Mouse (Mus musculus): Measurements from ENCODE around the gene Upp2.

The Upp2 gene

GRCm38 (mm10) chr2:58754736-58755135, 187.6 kb downstream of the Upp2 start:
- no peak for DNase-seq (ENCODE audit: low spot score in 2 of 2)

GRCm38 (mm10) chr2:58758081-58758480, 191.0 kb downstream of the Upp2 start:
- no peak for DNase-seq (ENCODE audit: low spot score in 2 of 2)

- no peak for DNase-seq (ENCODE audit: low spot score in 2 of 2)
Observed at GRCm38 (mm10) chr2:58759676-58760075, 192.6 kb downstream of the Upp2 start.

GRCm38 (mm10) chr2:58765141-58765540, 198.0 kb downstream of the Upp2 start:
- no peak for DNase-seq (ENCODE audit: low spot score in 2 of 2)

GRCm38 (mm10) chr2:58773833-58774232, 206.7 kb downstream of the Upp2 start:
- DNase-seq (ENCODE audit: low spot score in 2 of 2), result no peak

- no peak for DNase-seq (ENCODE audit: low spot score in 2 of 2)
Observed at GRCm38 (mm10) chr2:58778986-58779495, 211.9 kb downstream of the Upp2 start.

- DNase-seq (ENCODE audit: low spot score in 2 of 2), result no peak
Observed at GRCm38 (mm10) chr2:58783526-58783925, 216.4 kb downstream of the Upp2 start.

- no peak for DNase-seq (ENCODE audit: low spot score in 2 of 2)
Observed at GRCm38 (mm10) chr2:58786177-58786576, 219.1 kb downstream of the Upp2 start.

GRCm38 (mm10) chr2:58786681-58787080, 219.6 kb downstream of the Upp2 start:
- DNase-seq (ENCODE audit: low spot score in 2 of 2), result no peak

GRCm38 (mm10) chr2:58787360-58787759, 220.3 kb downstream of the Upp2 start:
- no peak for DNase-seq (ENCODE audit: low spot score in 2 of 2)

- no peak for DNase-seq (ENCODE audit: low spot score in 2 of 2)
Observed at GRCm38 (mm10) chr2:58789934-58790333, 222.8 kb downstream of the Upp2 start.

- DNase-seq (ENCODE audit: low spot score in 2 of 2), result no peak
Observed at GRCm38 (mm10) chr2:58790361-58790760, 223.3 kb downstream of the Upp2 start.

GRCm38 (mm10) chr2:58794489-58794888, 227.4 kb downstream of the Upp2 start:
- DNase-seq (ENCODE audit: low spot score in 2 of 2), result no peak

GRCm38 (mm10) chr2:58795432-58795831, 228.3 kb downstream of the Upp2 start:
- DNase-seq (ENCODE audit: low spot score in 2 of 2), result no peak

- no peak for DNase-seq (ENCODE audit: low spot score in 2 of 2)
Observed at GRCm38 (mm10) chr2:58797506-58797905, 230.4 kb downstream of the Upp2 start.

GRCm38 (mm10) chr2:58799126-58799525, 232.0 kb downstream of the Upp2 start:
- DNase-seq (ENCODE audit: low spot score in 2 of 2), result no peak

- DNase-seq (ENCODE audit: low spot score in 2 of 2), result no peak
Observed at GRCm38 (mm10) chr2:58799623-58800022, 232.5 kb downstream of the Upp2 start.

- no peak for DNase-seq (ENCODE audit: low spot score in 2 of 2)
Observed at GRCm38 (mm10) chr2:58812941-58813340, 245.8 kb downstream of the Upp2 start.

- no peak for DNase-seq (ENCODE audit: low spot score in 2 of 2)
Observed at GRCm38 (mm10) chr2:58828910-58829600, 262.0 kb downstream of the Upp2 start.

- DNase-seq (ENCODE audit: low spot score in 2 of 2), result peak; percentile 1 to 5
Observed at GRCm38 (mm10) chr2:58829981-58830742, 263.1 kb downstream of the Upp2 start.

- DNase-seq (ENCODE audit: low spot score in 2 of 2), result no peak
Observed at GRCm38 (mm10) chr2:58832253-58832980, 265.3 kb downstream of the Upp2 start.

- DNase-seq (ENCODE audit: low spot score in 2 of 2), result no peak
Observed at GRCm38 (mm10) chr2:58841021-58841420, 273.9 kb downstream of the Upp2 start.

Data from heart, adult 9 months (tissue).